Mouse (Mus musculus) heart, embryonic 13.5 days (tissue): ENCODE measurements around the gene Itgb5. TPM values are rescaled to one million over a fixed set of nuclear protein-coding genes. Genes with fewer than 3 reads are reported as not detected.

Experiments
- ATAC-seq: fragments of 200-750 bp; cut with Nextera tagmentation; 2 replicates; pipeline ENCODE4 v1.8.0; 2017; ENCODE audit warnings: moderate TSS enrichment; ENCODE audit not compliant: insufficient number of reproducible peaks, low FRiP score, low TSS enrichment; ENCODE audit errors: extremely low read depth
- H3K27ac ChIP-seq: fragments of 300-500 bp; sonication (generic); replicated peaks from 2 replicates; pipeline ENCODE4 v1.5.1; 2015; ENCODE audit warnings: moderate library complexity, mild to moderate bottlenecking, inconsistent platforms
- H3K27me3 ChIP-seq: fragments of 300-500 bp; sonication (generic); replicated peaks from 2 replicates; pipeline ENCODE4 v1.6.1; 2015; ENCODE audit warnings: mild to moderate bottlenecking, inconsistent platforms
- H3K36me3 ChIP-seq: fragments of 300-500 bp; sonication (generic); 2 replicates; pipeline ENCODE4 v1.6.1; 2015; ENCODE audit warnings: mild to moderate bottlenecking, inconsistent platforms
- H3K4me1 ChIP-seq: fragments of 300-500 bp; sonication (generic); 2 replicates; pipeline ENCODE4 v1.6.1; 2015; ENCODE audit warnings: inconsistent platforms
- H3K4me2 ChIP-seq: fragments of 300-500 bp; sonication (generic); 2 replicates; pipeline ENCODE4 v1.6.1; 2015; ENCODE audit warnings: inconsistent platforms, mild to moderate bottlenecking, moderate library complexity
- H3K4me3 ChIP-seq: fragments of 300-500 bp; sonication (generic); 2 replicates; pipeline ENCODE4 v1.5.1; 2015; ENCODE audit warnings: moderate library complexity, mild to moderate bottlenecking, inconsistent platforms
- H3K9ac ChIP-seq: fragments of 300-500 bp; sonication (generic); 2 replicates; pipeline ENCODE4 v1.6.1; 2015; ENCODE audit warnings: inconsistent platforms, mild to moderate bottlenecking, moderate library complexity
- H3K9me3 ChIP-seq: fragments of 300-500 bp; sonication (generic); 2 replicates; pipeline ENCODE4 v1.6.1; 2016; ENCODE audit warnings: inconsistent platforms
- WGBS: fragments of 180-500 bp; shearing (Covaris S2); methylation state at CpG from one replicate; pipeline ENCODE4 v1.1.7; 2015; ENCODE audit warnings: mixed read lengths; 5-methylcytosine and 5-hydroxymethylcytosine counted together
- polyA plus RNA-seq: library from polyadenylated mRNA; unstranded; fragments of >200 nt; fragmentation: Nextera tagmentation; extraction: Ambion mirVana; gene quantifications from 2 replicates; pipeline ENCODE4 v1.2.1, GENCODE M21; 2015

Itgb5 gene
- polyA plus RNA-seq, 1 experiment from 2014 or later = 37.6 TPM

GRCm38 (mm10) chr16:33943388-33943787, 113.9 kb downstream of the Itgb5 start:
- H3K9me3 ChIP-seq = no peaks in the 10 kb centered on the region
- H3K9ac ChIP-seq = no peak overlapping the region
- no peak for ATAC-seq
- H3K4me1 ChIP-seq = peaks cover 90% of the 10 kb centered on the region
- H3K36me3 ChIP-seq = peaks cover 11% of the 10 kb centered on the region
- no peak overlapping the region for H3K4me2 ChIP-seq
- H3K4me3 ChIP-seq = no peak overlapping the region
- no peaks in the 10 kb centered on the region for H3K27me3 ChIP-seq
- H3K27ac ChIP-seq = 0 out of 2 replicates have a peak overlapping the region, but pooled peaks have one; percentile 21
- WGBS = 91% methylated on average over 6 of the region's 6 CpGs

GRCm38 (mm10) chr16:33944126-33944525, 114.7 kb downstream of the Itgb5 start:
- WGBS = 79% methylated on average over 4 of the region's 4 CpGs
- no peak for ATAC-seq
- peaks cover 19% of the 10 kb centered on the region for H3K36me3 ChIP-seq
- peaks cover 83% of the 10 kb centered on the region for H3K4me1 ChIP-seq
- peak overlapping the region; percentile 60 for H3K27ac ChIP-seq
- H3K9ac ChIP-seq = no peak overlapping the region
- no peaks in the 10 kb centered on the region for H3K27me3 ChIP-seq
- H3K4me2 ChIP-seq = no peak overlapping the region
- H3K9me3 ChIP-seq = no peaks in the 10 kb centered on the region
- H3K4me3 ChIP-seq = no peak overlapping the region

GRCm38 (mm10) chr16:33944772-33945171, 115.3 kb downstream of the Itgb5 start:
- Histone ChIP-seq H3K4me3 (no peak overlapping the region), H3K4me2 (no peak overlapping the region), H3K27ac (peak overlapping the region; percentile 60), H3K27me3 (no peaks in the 10 kb centered on the region), H3K4me1 (peaks cover 76% of the 10 kb centered on the region), H3K9ac (peak overlapping the region; percentile 5; the same call in 1 of the 2 replicates), H3K9me3 (no peaks in the 10 kb centered on the region), H3K36me3 (peaks cover 25% of the 10 kb centered on the region)
- WGBS = 21% methylated on average over 6 of the region's 6 CpGs
- no peak for ATAC-seq

GRCm38 (mm10) chr16:33946021-33946420, 116.6 kb downstream of the Itgb5 start:
- no peak overlapping the region for H3K4me2 ChIP-seq
- 44% methylated on average over 7 of the region's 7 CpGs for WGBS
- H3K9me3 ChIP-seq = no peaks in the 10 kb centered on the region
- peak overlapping the region; percentile 3; the same call in 1 of the 2 replicates for H3K9ac ChIP-seq
- H3K4me3 ChIP-seq = no peak overlapping the region
- no peaks in the 10 kb centered on the region for H3K27me3 ChIP-seq
- no peak for ATAC-seq
- H3K27ac ChIP-seq = peak overlapping the region; percentile 48
- peaks cover 64% of the 10 kb centered on the region for H3K4me1 ChIP-seq
- H3K36me3 ChIP-seq = peaks cover 28% of the 10 kb centered on the region

DNA sequence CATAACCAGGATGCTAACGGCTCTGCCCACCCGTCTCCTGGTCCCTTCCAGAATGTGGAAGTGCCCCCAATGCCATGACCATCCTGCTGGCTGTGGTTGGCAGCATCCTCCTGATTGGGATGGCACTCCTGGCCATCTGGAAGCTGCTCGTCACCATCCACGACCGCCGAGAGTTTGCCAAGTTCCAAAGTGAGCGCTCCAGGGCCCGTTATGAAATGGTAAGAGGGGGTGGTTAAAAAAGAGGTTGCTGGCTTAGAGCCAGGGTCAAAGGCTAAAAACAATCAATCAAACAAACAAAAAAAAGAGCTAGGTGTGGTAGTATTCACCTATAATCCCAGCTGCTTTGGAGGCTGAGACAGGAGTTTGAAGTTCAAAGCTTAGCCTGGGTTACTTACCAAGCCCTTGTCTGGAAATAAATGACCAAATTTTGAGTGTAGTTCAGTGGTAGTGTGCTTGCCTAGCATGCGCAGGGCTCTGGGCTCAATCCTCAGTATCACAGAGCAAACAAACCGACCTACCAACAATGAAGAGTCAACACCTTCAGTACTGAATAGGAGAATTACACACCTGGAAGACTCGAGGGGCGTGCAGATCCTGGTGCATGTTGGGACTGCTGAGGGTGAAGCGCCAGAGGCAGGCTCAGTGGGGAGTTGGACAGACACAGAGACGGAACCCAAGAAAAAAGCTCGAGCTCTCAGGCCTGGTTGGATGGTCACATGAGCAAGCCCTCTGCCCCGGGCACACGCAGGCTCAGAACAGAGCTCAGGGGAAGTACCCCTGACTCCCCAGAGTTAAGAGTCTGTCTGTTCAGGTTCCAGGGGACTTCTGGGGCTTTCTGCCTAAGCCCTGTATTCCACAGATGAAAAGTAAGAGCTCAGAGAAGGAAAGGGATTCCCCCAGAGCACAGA, 118.5 kb downstream of the Itgb5 start:
- Histone ChIP-seq H3K4me3 (no peak overlapping the region), H3K9ac (0 out of 2 replicates have a peak overlapping the region, but pooled peaks have one; percentile 14), H3K36me3 (peaks cover 31% of the 10 kb centered on the region), H3K9me3 (no peaks in the 10 kb centered on the region), H3K4me2 (no peak overlapping the region), H3K27me3 (no peaks in the 10 kb centered on the region), H3K4me1 (peaks cover 45% of the 10 kb centered on the region), H3K27ac (no peak overlapping the region; the same call in 1 of the 2 replicates)
- ATAC-seq = no peak
- 82% methylated on average over 17 of the region's 17 CpGs for WGBS

DNA sequence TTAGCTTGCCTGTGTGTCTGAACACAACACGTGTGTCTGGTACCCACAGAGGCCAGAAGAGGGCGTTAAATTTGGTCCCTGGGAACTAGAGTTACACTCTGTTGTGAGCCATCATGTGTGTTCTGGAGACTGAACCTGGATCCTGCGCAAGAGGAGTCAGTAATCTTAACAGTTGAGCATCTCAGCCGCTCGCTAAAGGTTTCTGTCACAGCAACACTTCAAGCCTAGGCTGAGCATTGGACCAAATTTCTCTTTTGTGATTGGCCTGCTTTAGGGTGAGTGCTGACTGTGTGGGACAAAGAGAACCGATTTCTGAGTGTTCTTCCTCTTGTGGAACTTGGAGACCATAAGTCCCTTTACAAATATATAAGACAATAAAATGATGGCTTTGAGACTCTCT, 120.9 kb downstream of the Itgb5 start:
- H3K9me3 ChIP-seq = no peaks in the 10 kb centered on the region
- no peak for ATAC-seq
- no peak overlapping the region for H3K27ac ChIP-seq
- no peaks in the 10 kb centered on the region for H3K27me3 ChIP-seq
- 74% methylated on average over 6 of the region's 6 CpGs for WGBS
- no peak overlapping the region for H3K9ac ChIP-seq
- peaks cover 56% of the 10 kb centered on the region for H3K36me3 ChIP-seq
- peaks cover 20% of the 10 kb centered on the region for H3K4me1 ChIP-seq
- H3K4me2 ChIP-seq = no peak overlapping the region
- H3K4me3 ChIP-seq = no peak overlapping the region

- no peak for ATAC-seq
- 27% methylated on average over 4 of the region's 4 CpGs for WGBS
- Histone ChIP-seq H3K4me3 (no peak overlapping the region), H3K36me3 (peaks cover 60% of the 10 kb centered on the region), H3K27me3 (no peaks in the 10 kb centered on the region), H3K9me3 (no peaks in the 10 kb centered on the region), H3K4me2 (no peak overlapping the region), H3K27ac (no peak overlapping the region), H3K4me1 (peaks cover 16% of the 10 kb centered on the region), H3K9ac (no peak overlapping the region)
Observed at GRCm38 (mm10) chr16:33950830-33951229, 121.4 kb downstream of the Itgb5 start.

GRCm38 (mm10) chr16:33953008-33953407, 123.5 kb downstream of the Itgb5 start:
- peaks cover 74% of the 10 kb centered on the region for H3K36me3 ChIP-seq
- 83% methylated on average over 4 of the region's 4 CpGs for WGBS

GRCm38 (mm10) chr16:33954793-33955192, 125.3 kb downstream of the Itgb5 start:
- H3K4me1 ChIP-seq = no peaks in the 10 kb centered on the region
- ATAC-seq = no peak
- no peak overlapping the region for H3K27ac ChIP-seq
- H3K9ac ChIP-seq = no peak overlapping the region
- H3K36me3 ChIP-seq = peaks cover 74% of the 10 kb centered on the region
- 88% methylated on average over 1 of the region's 1 CpGs for WGBS
- no peaks in the 10 kb centered on the region for H3K9me3 ChIP-seq
- H3K27me3 ChIP-seq = no peaks in the 10 kb centered on the region
- no peak overlapping the region for H3K4me3 ChIP-seq
- no peak overlapping the region for H3K4me2 ChIP-seq

More at GRCm38 (mm10) chr16:33953008-33953407, 123.5 kb downstream of the Itgb5 start:
- H3K27me3 ChIP-seq = no peaks in the 10 kb centered on the region
- H3K27ac ChIP-seq = no peak overlapping the region
- H3K4me1 ChIP-seq = no peaks in the 10 kb centered on the region
- no peak overlapping the region for H3K4me2 ChIP-seq
- no peak for ATAC-seq
- no peak overlapping the region for H3K9ac ChIP-seq
- no peak overlapping the region for H3K4me3 ChIP-seq
- no peaks in the 10 kb centered on the region for H3K9me3 ChIP-seq

- Histone ChIP-seq H3K9me3 (no peaks in the 10 kb centered on the region), H3K4me1 (peaks cover 21% of the 10 kb centered on the region), H3K4me2 (no peak overlapping the region), H3K27ac (no peak overlapping the region), H3K9ac (no peak overlapping the region), H3K36me3 (peaks cover 52% of the 10 kb centered on the region), H3K27me3 (no peaks in the 10 kb centered on the region), H3K4me3 (no peak overlapping the region)
- 87% methylated on average over 6 of the region's 6 CpGs for WGBS
- no peak for ATAC-seq
Observed at GRCm38 (mm10) chr16:33963509-33963908, 134.0 kb downstream of the Itgb5 start.

DNA sequence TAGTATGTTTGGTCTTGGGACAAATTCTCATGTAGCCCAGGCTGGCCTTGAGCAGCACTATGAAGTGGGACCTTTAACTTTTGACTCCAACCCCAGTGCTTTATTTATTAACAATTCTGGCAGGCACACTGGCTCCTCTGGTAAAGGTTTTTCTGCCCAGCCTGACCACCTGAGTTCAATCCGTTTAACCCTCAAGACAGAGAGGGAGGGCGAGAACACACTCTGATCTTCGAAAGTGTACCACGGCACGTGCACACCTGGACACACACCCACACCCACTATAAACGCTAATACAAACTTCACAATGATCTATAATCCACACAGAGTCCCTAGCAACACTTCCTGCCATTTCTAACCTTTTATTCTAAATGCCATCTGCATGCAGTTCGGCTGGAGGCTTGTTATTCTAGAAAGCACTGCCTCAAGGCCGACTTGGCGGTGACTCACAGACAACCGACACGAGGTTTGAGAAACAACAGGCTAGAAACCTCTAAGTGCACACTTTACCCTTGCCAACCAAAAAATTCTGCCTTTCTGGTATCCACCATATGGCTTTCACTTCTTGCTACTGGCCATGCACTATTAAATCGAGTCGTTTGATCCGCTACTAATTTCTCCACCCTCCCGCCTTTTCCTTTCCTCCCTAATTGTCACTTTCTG, 136.5 kb downstream of the Itgb5 start:
- H3K9me3 ChIP-seq = no peaks in the 10 kb centered on the region
- H3K36me3 ChIP-seq = peaks cover 27% of the 10 kb centered on the region
- H3K4me1 ChIP-seq = peaks cover 21% of the 10 kb centered on the region
- H3K4me2 ChIP-seq = peak overlapping the region; percentile 84
- H3K27ac ChIP-seq = peak overlapping the region; percentile 69
- WGBS = 15% methylated on average over 15 of the region's 15 CpGs
- peak overlapping the region; percentile 94 for H3K9ac ChIP-seq
- no peak for ATAC-seq
- H3K4me3 ChIP-seq = peak overlapping the region; percentile 83
- no peaks in the 10 kb centered on the region for H3K27me3 ChIP-seq
